In the genomic region with DNA sequence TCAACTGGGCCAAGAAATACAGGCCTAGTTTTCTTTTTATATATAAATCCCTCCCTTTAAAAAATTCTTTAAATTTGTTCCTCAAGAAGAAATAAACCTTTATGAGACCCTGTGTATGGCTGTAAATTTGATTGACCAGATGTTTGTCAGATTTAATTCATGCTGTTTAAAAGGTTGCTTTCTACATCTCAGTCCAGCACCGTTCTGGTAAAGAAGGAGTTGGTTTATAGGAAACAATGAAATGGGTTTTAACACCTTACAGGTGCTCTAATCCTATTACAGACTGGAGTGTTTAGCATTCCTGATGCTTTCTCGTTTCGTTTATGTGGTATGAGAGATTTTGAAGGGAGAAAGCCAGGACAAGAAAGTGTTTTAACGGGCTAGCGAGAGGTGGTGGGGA, we compare ENCODE assay signal across 22 mouse cellular contexts.
A peak's percentile ranks its signal among the peaks of the same experiment; 100 is the strongest.
DNase-seq lines count a peak whose midpoint lies in the region; ATAC-seq and TF ChIP-seq lines count a peak whose summit lies in the region.
"Had no signal": no experiment of that assay in that cellular context is flagged by ENCODE, and none has a peak within 500 bp of the region (broad histone marks: within the 10 kb centered on the region; RNA-seq: fewer than 3 reads in every experiment).

No protein-coding gene starts in this region.

- no peak overlapping the region for H3K9ac ChIP-seq in limb, embryonic 12.5 days (replicated peaks)
- H3K9ac ChIP-seq in limb, embryonic 13.5 days = no peak overlapping the region
- no peak overlapping the region for H3K9ac ChIP-seq in limb, embryonic 14.5 days (ENCODE audit: low read depth, low read length, severe bottlenecking)

- TF ChIP-seq POLR2A in limb, embryonic 14.5 days (IDR thresholded peaks at IDR 0.05; ENCODE audit: borderline replicate concordance, extremely low read depth, insufficient read depth, insufficient read length) = no peak

- H3K4me2 ChIP-seq in limb, embryonic 12.5 days = no peak overlapping the region
- no peak overlapping the region; the same call in 1 of the 2 replicates for H3K4me2 ChIP-seq in limb, embryonic 13.5 days (replicated peaks)
- H3K4me2 ChIP-seq in limb, embryonic 14.5 days (replicated peaks; ENCODE audit: low read depth, low read length, severe bottlenecking) = no peak overlapping the region

- peaks cover 6% of the 10 kb centered on the region; the same call in 1 of the 2 replicates for H3K27me3 ChIP-seq in limb, embryonic 12.5 days
- H3K27me3 ChIP-seq in limb, embryonic 10.5 days (ENCODE audit: low read depth, poor library complexity, severe bottlenecking) = no peaks in the 10 kb centered on the region
- H3K27me3 ChIP-seq in limb, embryonic 13.5 days = peaks cover 13% of the 10 kb centered on the region; the same call in 1 of the 2 replicates
- H3K27me3 ChIP-seq in limb, embryonic 14.5 days (ENCODE audit: control insufficient read depth, insufficient read depth, low read length) = no peaks in the 10 kb centered on the region
- H3K27me3 ChIP-seq: CH12.LX had no signal

- 0 out of 2 replicates have a peak overlapping the region, but pooled peaks have one; percentile 37 for H3K27ac ChIP-seq in limb, embryonic 12.5 days
- H3K27ac ChIP-seq in limb, embryonic 10.5 days = no peak overlapping the region
- H3K27ac ChIP-seq in limb, embryonic 13.5 days = no peak overlapping the region; the same call in 1 of the 2 replicates
- 0 out of 2 replicates have a peak overlapping the region, but pooled peaks have one; percentile 1 for H3K27ac ChIP-seq in limb, embryonic 14.5 days (replicated peaks; ENCODE audit: low read depth, low read length)

- no peak for DNase-seq in limb, embryonic 10.5 days (ENCODE audit: low spot score)
- DNase-seq in forelimb bud, embryonic 11.5 days (ENCODE audit: low read depth, low spot score) = peak; percentile 50
- DNase-seq in limb, embryonic 14.5 days (ENCODE audit: low spot score) = peak; percentile 78
- DNase-seq in lung, postnatal 10 days = no peak
- DNase-seq in retina, postnatal 1 day = no peak
- DNase-seq in thymus, postnatal 14 days = no peak
- DNase-seq: adrenal gland, adult 2 months; adrenal gland, adult 8-10 months; adrenal gland, postnatal 10 days; adrenal gland, postnatal 14 days; adrenal gland, postnatal 25 days; adrenal gland, postnatal 36 days; B cell, adult 2 months; cerebellum, adult 11 months; cerebellum, adult 11-12 months had no signal

- peaks cover 9% of the 10 kb centered on the region; the same call in 1 of the 2 replicates for H3K4me1 ChIP-seq in limb, embryonic 12.5 days (replicated peaks)
- no peaks in the 10 kb centered on the region; the same call in 1 of the 2 replicates for H3K4me1 ChIP-seq in limb, embryonic 10.5 days
- peaks cover 15% of the 10 kb centered on the region; the same call in 1 of the 2 replicates for H3K4me1 ChIP-seq in limb, embryonic 13.5 days
- H3K4me1 ChIP-seq in limb, embryonic 14.5 days (ENCODE audit: control insufficient read depth, insufficient read depth, low read length) = peaks cover 3% of the 10 kb centered on the region; the same call in 1 of the 2 replicates

- 25% methylated on average over 5 of the region's 5 CpGs for WGBS in limb, embryonic 12.5 days
- 74% methylated on average over 5 of the region's 5 CpGs for WGBS in limb, embryonic 10.5 days
- WGBS in limb, embryonic 13.5 days = 16% methylated on average over 5 of the region's 5 CpGs
- WGBS in limb, embryonic 14.5 days = 26% methylated on average over 5 of the region's 5 CpGs

- peak; percentile 75 for ATAC-seq in limb, embryonic 12.5 days (ENCODE audit: insufficient number of reproducible peaks, insufficient read depth, low FRiP score, low TSS enrichment, low read depth)
- ATAC-seq in limb, embryonic 13.5 days (ENCODE audit: low FRiP score, low read depth) = peak; percentile 81; the same call in 1 of the 2 replicates
- peak; percentile 88 for ATAC-seq in limb, embryonic 14.5 days (ENCODE audit: low FRiP score, low read depth)
- ATAC-seq: activated CD4-positive, CD25-positive, alpha-beta regulatory T cell, adult 4 months; CD4-positive, CD25-positive, alpha-beta regulatory T cell, adult 4 months; Patski had no signal

- no peaks in the 10 kb centered on the region for H3K9me3 ChIP-seq in limb, embryonic 12.5 days
- H3K9me3 ChIP-seq in limb, embryonic 10.5 days (replicated peaks) = no peaks in the 10 kb centered on the region
- H3K9me3 ChIP-seq in limb, embryonic 13.5 days = no peaks in the 10 kb centered on the region
- no peaks in the 10 kb centered on the region for H3K9me3 ChIP-seq in limb, embryonic 14.5 days (ENCODE audit: control insufficient read depth, low read length)

- no peak overlapping the region for H3K4me3 ChIP-seq in limb, embryonic 12.5 days (replicated peaks)
- H3K4me3 ChIP-seq in limb, embryonic 10.5 days = no peak overlapping the region
- H3K4me3 ChIP-seq in limb, embryonic 13.5 days = no peak overlapping the region
- H3K4me3 ChIP-seq in limb, embryonic 14.5 days (replicated peaks; ENCODE audit: low read length) = no peak overlapping the region

- no peaks in the 10 kb centered on the region for H3K36me3 ChIP-seq in limb, embryonic 12.5 days
- H3K36me3 ChIP-seq in limb, embryonic 10.5 days = no peaks in the 10 kb centered on the region
- H3K36me3 ChIP-seq in limb, embryonic 13.5 days = no peaks in the 10 kb centered on the region
- H3K36me3 ChIP-seq in limb, embryonic 14.5 days (ENCODE audit: control insufficient read depth, insufficient read depth, low read length) = no peaks in the 10 kb centered on the region
- H3K36me3 ChIP-seq: G1E had no signal

Comparison
In these comparisons a context has a peak if more than half of its experiments do, and no peak if none do; other contexts are left out.
1. H3K27ac ChIP-seq: peak in limb, embryonic 12.5 days (single experiment) and limb, embryonic 14.5 days (single experiment); none in limb, embryonic 10.5 days (single experiment) and limb, embryonic 13.5 days (single experiment).
2. DNase-seq: peak in forelimb bud, embryonic 11.5 days (single experiment) and limb, embryonic 14.5 days (single experiment); none in limb, embryonic 10.5 days (single experiment), lung, postnatal 10 days (single experiment), retina, postnatal 1 day (single experiment) and thymus, postnatal 14 days (single experiment).
3. Peak in every context shown above with its lines, with median percentiles within 50 percentile points of each other: ATAC-seq.